Mouse (Mus musculus): ENCODE measurements around the gene Pacs1.
A peak's percentile ranks its signal among the peaks of the same experiment; 100 is the strongest.
"Not testable (repeated sequence)": the region's sequence is repeated elsewhere in the genome, so short reads cannot be mapped to it uniquely, and the experiment has no call there.

Gene Pacs1

DNA sequence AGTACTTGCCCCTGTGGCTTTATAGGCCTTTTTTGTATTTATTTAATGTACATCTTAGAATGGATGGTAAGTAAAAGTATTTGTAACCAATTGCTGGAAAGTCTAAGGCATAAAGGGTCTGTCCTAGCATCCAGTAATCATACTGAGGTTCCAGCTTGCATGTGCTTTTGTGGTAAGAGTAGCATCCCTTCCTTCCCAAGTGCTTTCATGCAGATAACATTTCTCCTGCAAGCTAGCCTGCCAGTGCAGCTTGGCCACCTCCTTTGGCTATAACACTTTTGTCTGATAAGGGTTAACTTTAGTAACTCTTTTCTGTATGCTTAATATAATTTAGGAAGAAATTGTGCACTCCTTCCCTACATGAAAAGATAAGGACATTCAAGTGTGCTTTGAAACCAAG lies 4.9 kb downstream of the Pacs1 start:
- DNase-seq (ENCODE audit: low spot score), result no peak

DNA sequence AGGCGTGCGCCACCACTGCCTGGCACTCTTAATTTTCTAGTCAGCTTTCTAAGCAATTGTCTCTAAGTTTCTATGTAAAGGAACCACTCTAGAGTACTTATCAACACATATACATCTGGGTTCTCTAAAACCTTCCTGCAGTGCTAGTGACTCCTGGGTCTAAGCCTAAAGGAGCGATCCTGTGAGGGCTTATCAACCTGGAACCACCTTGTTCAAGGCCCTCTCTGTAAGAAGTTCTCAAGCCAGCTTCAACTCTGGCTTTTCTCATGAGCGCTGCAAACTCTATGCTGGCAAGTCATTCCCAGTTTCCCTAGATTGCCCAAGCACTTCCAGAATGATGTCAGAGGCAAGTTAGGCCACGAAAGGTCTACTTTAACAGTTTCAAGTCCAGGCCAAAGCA lies 5.9 kb downstream of the Pacs1 start:
- no peak for DNase-seq (ENCODE audit: low spot score)

DNA sequence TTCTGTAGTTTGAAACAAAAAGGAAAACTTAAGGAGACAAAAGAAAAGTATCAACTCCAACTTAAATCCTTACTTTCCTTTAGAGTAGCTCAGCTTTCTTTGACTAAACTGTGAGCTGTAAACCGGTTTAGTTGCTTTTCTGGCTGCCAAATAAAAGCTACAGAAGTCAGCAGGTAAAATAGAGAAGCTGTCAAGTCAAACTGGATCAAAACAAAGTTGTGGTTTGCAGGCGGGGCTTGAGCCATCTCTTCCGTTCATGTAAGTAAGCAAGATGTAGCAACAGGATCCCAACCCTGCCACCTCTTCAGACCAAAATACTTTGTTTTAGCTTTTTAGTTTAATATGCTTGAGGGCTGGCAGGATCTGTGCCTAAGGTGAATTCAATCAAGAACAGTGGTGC lies 15.8 kb downstream of the Pacs1 start:
- DNase-seq (ENCODE audit: low spot score), result no peak

DNA sequence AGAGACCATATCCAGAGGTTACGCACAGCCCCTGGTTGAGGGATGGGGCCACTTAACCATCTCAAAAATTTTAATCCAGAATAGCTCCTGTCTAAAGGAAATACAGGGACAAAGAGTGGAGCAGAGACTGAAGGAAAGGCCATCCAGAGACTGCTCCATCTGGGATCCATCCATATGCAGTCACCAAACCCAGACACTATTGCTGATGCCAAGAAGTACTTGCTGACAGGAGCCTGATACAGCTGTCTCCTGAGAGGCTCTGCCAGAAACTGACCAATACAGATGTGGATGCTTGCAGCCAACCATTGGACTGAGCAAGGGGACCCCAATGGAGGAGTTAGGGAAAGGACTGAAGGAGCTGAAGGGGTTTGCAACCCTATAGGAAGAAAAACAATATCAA lies 35.9 kb downstream of the Pacs1 start:
- not testable (repeated sequence) for DNase-seq (ENCODE audit: low spot score)

DNA sequence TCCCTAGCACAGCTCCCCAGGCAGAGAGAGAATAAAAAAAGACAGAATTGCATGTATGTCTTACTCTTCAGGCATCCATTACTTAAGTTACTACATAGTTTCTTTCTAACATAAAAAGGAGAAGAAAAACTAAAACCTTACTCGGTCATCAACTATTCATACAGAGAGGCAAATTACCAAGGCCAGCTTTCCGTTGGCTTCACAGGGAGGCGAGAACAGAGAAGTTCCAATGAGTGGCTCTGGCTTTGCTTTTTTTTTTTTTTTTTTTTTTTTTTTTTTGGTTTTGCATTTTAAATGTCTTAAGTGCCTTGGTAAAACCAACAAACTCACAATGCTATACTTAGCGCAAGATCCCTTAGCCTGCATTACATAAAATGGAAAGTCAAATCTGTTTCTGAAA lies 40.2 kb downstream of the Pacs1 start:
- DNase-seq (ENCODE audit: low spot score), result no peak

DNA sequence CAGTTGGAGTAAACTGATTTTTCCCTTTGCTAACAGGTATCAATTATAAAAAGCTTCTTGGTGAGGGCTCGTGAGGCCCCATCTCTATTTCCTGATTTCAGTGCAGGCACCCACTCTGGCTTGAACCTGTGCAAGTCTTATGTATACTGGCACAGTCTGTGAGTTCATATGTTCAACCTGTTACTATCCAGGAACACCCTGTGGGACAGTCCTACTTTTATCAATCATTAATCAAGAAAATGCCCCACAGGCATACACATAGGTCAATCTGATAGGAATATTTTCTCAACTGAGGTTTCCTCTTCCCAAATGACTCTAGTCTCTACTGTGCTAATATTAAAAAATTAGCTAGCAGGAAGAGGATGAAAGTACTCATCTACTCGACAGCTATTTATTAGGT lies 42.8 kb downstream of the Pacs1 start:
- DNase-seq (ENCODE audit: low spot score), result no peak

DNA sequence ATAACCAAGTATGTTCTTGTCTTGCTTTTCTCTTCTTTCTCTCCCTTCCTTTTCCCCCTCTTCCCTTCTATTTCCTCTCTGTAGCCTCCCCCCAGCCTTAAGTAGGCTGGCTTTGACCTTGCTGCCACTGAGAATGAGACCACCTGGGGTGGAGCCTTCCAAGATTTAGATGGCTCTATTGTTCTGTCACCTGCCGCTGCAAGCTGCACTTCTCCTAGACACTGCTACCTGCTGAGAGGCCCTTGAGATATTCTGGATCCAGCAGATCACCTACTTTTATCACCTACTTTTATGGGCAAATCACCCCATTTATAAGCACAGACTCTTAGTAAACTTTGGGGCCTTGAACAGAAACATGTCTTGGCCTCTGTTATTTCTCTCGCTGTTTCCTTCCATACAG lies 48.3 kb downstream of the Pacs1 start:
- DNase-seq (ENCODE audit: low spot score), result no peak

DNA sequence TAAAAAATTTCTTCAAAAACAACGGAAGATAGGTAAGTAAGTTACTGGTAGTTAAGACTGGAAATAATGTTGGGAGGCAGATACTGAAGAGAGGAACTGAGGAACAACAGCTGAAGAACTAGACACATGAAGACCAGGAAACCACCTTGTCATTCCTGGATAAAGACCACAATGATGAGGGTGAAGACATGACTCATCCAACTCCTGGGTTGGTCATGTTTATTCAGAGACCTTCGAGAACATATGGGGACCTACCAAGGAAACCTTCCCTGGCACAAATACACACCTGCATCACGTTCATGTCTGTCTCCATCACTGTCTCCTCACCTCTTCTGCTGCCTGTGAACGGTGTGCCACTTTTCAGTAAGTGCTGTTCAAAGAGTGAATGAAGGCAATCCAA lies 48.8 kb downstream of the Pacs1 start:
- no peak for DNase-seq (ENCODE audit: low spot score)

DNA sequence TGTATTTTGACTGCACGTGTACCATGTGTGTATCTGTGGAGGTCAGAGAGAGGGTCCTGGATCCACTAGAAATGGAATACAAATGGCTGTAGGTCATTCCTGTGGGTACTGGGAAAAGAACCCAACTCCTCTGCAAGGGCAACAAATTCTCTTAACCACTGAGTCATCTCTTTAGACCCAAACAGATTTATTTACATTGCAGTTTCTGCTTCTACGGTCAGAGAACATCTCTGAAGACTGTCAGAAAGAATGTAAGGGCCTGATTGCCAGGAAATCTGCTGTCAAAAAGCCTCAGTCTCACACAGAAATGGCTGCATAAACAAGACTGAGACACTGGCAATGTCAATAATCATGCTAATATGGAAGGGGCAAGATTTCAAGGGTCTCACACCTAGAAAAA lies 51.0 kb downstream of the Pacs1 start:
- DNase-seq (ENCODE audit: low spot score), result no peak

DNA sequence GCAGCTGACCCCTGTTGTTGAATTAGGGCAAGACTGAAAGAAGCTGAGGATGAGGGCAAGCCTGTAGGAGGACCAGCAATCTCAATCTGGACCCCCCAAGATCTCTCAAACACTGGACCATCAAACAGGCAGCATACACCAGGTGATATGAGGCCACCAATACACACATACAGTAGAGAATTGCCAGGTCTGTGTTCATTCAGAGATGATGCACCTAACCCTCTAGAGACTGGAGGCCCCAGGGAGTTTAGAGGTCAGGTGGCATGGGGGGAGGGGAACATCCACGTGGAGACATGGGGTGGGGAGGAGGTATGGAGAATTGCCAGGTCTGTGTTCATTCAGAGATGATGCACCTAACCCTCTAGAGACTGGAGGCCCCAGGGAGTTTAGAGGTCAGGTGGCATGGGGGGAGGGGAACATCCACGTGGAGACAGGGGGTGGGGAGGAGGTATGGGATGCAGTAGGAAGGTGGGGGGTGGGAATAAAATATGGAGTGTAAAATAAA lies 51.6 kb downstream of the Pacs1 start:
- DNase-seq (ENCODE audit: low spot score), result not testable (repeated sequence)

DNA sequence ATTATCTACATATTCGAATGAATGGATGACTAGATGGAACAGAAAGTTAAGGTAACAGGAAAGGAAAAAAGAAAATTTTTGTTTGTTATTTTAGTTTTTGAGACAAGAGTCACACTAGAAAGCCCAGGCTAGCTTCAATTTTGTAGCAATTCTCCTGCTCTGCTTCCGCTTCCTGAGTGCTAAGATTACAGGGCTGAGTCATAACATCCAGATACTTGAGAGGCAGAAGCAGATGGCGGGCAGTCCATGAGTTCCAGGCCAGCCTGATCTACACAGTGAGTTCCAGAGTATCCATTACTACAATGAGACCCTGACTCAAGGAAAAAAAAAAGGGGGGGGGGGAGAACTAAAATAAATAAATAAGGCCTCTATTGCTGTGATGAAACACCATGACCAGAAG lies 52.5 kb downstream of the Pacs1 start:
- DNase-seq (ENCODE audit: low spot score), result no peak

DNA sequence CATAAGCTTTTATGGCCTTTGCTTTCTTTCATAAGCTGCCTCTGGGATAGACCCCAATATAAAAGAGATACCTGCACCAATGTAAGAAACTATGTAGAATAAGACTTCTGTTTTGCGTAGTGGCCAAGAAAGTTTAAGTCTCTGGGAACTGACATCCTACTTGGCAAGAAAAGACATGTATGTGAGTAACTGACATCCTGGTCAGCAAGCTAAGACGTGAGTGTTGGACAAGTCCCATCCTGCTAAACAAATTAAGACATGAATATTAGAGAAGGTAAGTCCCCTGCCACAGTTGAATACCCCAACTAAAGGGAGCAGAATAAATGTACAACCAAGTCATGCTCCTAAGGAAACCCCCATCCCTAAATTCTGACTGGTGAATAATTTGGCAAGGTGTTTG lies 71.2 kb downstream of the Pacs1 start:
- no peak for DNase-seq (ENCODE audit: low spot score)

DNA sequence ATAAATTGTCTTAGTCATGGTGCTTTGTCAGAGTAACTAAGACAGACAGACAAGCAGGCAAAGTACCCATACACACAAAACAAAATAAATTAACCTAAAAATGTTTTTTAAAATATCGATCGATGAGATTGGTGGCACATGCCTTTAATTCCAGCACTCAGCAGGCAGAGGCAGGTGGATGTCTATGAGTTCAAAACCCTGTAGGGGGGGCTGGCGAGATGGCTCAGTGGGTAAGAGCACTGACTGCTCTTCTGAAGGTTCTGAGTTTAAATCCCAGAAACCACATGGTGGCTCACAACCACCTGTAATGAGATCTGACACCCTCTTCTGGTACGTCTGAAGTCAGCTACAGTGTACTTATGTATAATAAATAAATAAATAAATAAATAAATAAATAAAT lies 72.3 kb downstream of the Pacs1 start:
- not testable (repeated sequence) for DNase-seq (ENCODE audit: low spot score)

DNA sequence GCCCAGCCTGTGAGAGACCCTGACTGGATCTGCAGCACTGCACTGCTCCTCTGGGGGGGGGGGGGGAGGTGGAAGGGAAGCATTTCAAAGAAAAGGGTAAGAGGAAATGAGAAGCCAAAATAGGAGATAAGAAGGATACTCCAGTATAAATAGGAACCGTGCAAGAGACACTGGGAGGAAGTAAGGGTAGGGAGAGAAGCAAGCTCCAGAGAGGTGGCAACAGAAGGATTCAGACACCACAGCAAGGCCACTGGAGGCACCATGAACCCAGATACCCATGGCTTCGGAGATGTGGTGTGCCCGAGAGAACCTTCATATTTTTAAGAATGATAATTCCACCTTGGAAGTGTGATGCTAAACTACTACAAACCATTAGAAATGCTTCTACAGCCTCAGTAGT lies 74.4 kb downstream of the Pacs1 start:
- no peak for DNase-seq (ENCODE audit: low spot score)

DNA sequence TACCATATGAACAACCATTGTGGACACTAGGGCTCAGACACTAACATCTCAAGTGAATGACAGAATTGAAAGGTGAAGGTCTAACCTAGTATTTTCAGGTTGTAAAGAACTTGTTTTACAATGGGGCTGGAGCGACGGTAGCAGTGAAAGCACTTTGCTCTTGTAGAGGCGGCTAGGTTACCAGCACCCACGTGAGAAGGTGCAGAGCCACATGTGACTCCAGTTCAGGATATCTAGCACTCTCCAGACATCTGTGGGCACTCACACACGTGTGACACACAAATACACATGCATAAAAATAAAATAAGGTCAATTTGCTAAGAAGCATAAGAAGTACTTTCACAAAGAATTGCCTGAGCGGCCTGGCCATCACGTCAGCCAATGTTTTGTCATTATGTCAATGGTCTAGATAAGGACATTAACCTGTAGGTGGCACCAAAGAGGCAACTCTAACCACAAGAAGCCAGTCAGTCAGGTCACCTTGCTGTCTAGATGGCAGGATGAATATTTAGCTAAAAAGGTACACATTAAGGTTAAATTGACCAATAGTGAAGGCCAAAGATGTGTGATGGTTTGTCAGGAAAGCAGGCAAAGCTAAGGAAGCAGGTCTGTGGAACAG lies 77.4 kb downstream of the Pacs1 start:
- DNase-seq (ENCODE audit: low spot score), result no peak

DNA sequence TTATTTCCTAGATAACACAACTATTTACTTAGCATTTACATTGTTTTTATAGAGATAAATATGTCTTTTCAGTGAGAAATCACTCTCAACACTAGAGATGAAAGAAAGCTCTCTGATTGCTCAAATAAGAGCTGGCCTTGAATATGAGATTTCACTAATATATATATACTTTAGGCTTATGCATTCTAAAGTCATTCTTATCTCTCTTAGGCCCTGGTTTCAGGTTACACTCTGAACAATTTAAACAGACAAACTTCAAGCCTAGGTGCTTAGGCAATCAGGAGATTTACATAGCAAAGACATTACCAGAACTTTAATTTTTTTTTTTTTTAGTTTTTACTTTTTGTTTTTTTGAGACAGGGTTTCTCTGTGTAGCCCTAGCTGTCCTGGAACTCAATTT lies 80.5 kb downstream of the Pacs1 start:
- no peak for DNase-seq (ENCODE audit: low spot score)

DNA sequence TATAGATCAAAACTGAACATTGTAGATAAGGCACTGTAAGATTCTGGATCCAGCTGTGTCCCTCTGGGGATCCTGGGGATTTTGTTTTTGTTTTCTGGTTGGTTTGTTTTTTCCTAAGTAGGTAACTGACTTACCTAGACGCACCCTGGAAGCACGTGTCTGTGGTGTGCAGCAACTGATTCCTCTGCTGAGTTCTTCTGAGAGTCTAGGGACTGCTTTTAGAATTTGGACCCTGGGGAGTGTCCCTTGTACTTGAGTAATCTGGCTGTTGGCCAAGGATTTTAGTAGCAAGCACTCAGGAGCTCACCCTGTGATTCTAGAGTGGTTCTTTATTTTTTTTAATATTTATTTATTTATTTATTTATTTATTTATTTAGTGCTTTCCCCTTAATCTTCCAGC lies 85.5 kb downstream of the Pacs1 start:
- no peak for DNase-seq (ENCODE audit: low spot score)

DNA sequence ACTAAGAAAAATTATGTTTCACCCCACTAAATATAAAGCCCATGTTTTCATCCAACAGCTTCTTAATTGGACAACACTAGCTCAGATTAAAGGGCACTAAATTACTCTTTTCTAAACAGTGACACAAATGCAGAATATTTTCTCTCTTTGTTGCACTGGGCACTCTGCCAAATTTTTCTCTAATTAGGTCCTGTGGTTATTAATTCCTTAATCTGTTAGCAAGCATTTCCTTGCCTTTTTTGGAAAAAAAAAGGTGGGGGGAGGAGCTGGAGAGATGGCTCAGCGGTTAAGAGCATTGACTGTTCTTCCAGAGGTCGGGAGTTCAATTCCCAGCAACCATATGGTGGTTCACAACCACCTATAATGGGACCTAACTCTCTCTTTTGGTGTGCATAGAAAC lies 91.0 kb downstream of the Pacs1 start:
- no peak for DNase-seq (ENCODE audit: low spot score)

DNA sequence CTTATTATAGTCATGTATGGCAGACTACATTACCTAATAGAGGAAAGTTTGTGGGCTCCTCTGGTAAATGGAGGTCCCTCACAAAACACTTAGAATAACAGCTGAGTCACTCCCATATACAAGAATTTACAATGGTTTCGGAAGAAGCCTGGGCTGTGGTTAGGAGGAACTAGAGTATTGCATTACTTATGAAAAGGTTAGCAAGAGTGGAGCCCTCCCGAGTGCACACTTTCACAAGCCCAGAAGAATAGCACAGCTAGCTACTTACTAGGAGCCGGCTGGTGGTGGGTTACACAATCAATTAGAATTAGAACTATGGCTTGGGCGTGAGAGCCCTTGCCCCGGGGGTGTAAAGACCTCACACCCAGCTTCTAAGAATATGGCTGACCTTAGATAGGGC lies 94.3 kb downstream of the Pacs1 start:
- DNase-seq (ENCODE audit: low spot score), result no peak

DNA sequence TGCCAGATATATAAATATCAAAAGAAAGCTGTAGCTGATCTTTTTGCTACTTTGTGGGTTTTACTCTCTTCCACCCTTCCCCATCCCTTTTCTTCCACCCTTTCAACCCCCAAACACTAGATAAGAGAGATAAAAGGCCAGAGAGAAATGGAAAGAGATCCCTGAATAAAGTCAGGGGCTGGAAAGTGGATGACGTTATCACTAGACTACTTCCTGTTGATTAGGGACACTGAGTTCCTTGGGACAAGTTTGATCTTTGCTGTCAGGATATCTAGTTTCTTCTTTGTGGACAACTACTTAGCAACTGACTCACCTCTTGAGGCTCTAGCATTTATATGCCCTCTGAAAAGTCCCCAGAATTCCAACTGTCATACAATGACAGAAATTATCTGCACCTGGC lies 102.5 kb downstream of the Pacs1 start:
- no peak for DNase-seq (ENCODE audit: low spot score)

DNA sequence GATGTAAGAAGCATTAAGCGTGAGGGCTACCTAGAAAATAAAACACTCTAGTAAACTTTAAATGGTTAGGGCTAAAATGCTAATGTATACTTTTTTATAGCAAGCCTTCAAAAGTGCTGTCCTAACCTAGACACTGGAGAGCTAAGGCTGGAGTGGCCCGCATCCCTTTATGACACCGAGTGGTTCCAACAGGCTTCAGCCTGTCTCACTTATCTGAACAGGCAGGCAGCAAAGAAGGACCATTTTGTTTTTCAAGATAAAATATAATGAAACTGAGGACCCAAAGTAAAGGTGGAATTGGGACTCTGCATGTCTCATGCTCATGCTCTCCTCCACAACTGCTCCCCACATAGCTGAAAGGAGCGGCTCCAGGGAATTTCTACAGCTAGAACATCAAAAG lies 105.4 kb downstream of the Pacs1 start:
- no peak for DNase-seq (ENCODE audit: low spot score)

DNA sequence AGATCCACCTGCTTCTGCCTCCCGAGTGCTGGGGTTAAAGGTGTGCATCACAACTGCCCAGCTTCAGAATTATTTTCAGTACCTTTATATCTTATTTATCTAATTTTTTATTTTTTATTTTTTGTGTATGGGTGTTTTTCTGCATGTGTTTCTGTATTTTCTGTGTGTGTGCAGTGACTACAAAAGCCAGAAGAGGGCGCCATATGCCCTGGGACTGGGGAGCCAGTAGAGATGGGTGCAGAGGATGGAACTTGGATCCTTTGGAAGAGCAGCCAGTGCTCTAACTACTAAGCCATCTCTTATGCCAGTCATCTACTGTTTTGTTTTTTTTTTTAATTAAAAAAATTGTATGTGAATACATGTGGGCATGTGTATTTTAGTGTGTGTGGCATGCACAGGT lies 108.5 kb downstream of the Pacs1 start:
- peak; percentile 58 for DNase-seq (ENCODE audit: low spot score)

DNA sequence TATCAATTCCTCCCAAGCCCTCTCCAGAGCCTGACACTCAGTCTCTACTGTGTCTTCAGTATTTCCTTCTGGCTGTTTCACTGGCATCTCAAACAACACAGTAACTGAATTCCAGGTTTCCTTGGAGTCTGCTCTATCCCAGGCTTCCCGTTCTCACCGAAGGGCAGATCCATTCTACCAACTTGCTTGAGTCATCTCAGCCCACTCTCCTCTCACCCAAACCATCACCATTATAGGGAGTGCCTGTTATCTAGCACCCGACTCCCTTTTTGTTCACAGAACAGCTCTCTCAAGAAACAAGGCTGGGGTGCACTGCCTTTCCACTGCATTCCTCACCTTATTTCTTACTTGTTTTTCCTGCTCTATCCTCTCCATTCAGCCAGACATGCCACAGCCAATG lies 111.0 kb downstream of the Pacs1 start:
- no peak for DNase-seq (ENCODE audit: low spot score)

DNA sequence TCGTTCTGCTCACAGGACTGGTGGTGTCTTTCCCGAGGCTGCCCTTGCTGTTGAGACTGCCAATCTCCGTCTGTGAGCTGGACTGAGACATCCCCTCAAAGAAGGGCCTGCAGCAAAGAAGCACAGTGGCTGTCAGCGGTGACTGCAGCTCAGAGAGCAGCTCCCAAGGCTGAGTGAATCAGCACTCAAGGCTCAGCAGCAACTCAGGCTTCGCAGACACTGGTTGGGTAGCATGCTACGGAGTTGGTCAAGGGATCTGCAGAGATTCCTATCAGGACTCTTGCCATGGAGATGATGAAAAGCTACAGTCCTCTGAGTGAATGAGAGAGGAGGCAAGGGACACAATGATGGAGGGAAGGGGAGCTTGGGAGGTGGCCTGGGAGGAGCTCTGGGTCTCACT lies 120.7 kb downstream of the Pacs1 start:
- DNase-seq (ENCODE audit: low spot score), result no peak

DNA sequence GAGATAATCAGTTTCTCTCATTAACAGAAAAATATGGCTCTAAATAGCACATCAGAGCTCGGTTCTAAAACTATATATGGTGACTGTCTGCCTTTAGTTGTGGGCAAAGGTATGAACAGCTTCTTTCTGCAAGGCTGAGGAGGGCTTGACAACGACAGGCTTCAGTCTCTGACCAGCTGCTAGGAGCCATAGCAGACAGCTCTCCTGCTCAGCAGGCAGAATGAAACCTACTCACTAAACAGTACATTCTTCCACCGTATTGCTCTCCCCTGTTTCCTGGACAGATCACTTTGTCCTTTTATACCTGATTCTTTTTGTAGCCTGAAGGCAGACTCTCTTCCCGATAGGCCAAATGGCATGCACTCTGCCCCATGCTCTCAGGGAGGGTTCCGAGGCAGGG lies 121.2 kb downstream of the Pacs1 start:
- DNase-seq (ENCODE audit: low spot score), result no peak
